25 mouse cellular contexts compared by ENCODE assay signal in genomic region chr1:91612912-91613311, GRCm38 (mm10).
A peak's percentile ranks its signal among the peaks of the same experiment; 100 is the strongest.
DNase-seq lines count a peak whose midpoint lies in the region; ATAC-seq and TF ChIP-seq lines count a peak whose summit lies in the region.
"Had no signal": no experiment of that assay in that cellular context is flagged by ENCODE, and none has a peak within 500 bp of the region (broad histone marks: within the 10 kb centered on the region; RNA-seq: fewer than 3 reads in every experiment).

No protein-coding gene starts in this region.

- in situ Hi-C loops in Patski (cut with MboI; ENCODE audit: low pct_unique_long_range_greater_than_20kb), result no loop called here

- peak overlapping the region; percentile 9; the same call in 1 of the 2 replicates for H3K27ac ChIP-seq in stomach, embryonic 16.5 days (ENCODE audit: low read length)
- no peak overlapping the region for H3K27ac ChIP-seq in forebrain, embryonic 16.5 days (ENCODE audit: low read length)
- H3K27ac ChIP-seq in liver, embryonic 11.5 days (ENCODE audit: low read depth, low read length), result no peak overlapping the region
- H3K27ac ChIP-seq: embryonic facial prominence, embryonic 15.5 days; forebrain, embryonic 10.5 days; gastrocnemius, adult 2 months; hindbrain, embryonic 12.5 days; left cerebral cortex, adult 2 months had no signal

- POLR2A ChIA-PET in Patski (lab: Charles Lee), result interaction anchor here (0.6 kb wide), 1 partner anchor 427 kb away, joined by 7 read pairs; no protein-coding TSS in a partner anchor

- no peaks in the 10 kb centered on the region for H3K27me3 ChIP-seq in Patski
- no peaks in the 10 kb centered on the region for H3K27me3 ChIP-seq in stomach, embryonic 16.5 days (ENCODE audit: control insufficient read depth, insufficient read depth, low read length)
- H3K27me3 ChIP-seq in forebrain, embryonic 16.5 days (replicated peaks; ENCODE audit: control insufficient read depth, insufficient read depth, low read length), result no peaks in the 10 kb centered on the region
- H3K27me3 ChIP-seq in liver, embryonic 11.5 days (replicated peaks; ENCODE audit: control insufficient read depth, insufficient read depth, low read length), result no peaks in the 10 kb centered on the region; the same call in 1 of the 2 replicates
- H3K27me3 ChIP-seq: embryonic facial prominence, embryonic 15.5 days; hindbrain, embryonic 12.5 days had no signal

- H3K4me1 ChIP-seq in stomach, embryonic 16.5 days (ENCODE audit: control insufficient read depth, insufficient read depth, low read length), result peaks cover 13% of the 10 kb centered on the region; the same call in 1 of the 2 replicates
- H3K4me1 ChIP-seq in forebrain, embryonic 16.5 days (replicated peaks; ENCODE audit: control insufficient read depth, insufficient read depth, low read length), result no peaks in the 10 kb centered on the region
- no peaks in the 10 kb centered on the region for H3K4me1 ChIP-seq in liver, embryonic 11.5 days (replicated peaks; ENCODE audit: control insufficient read depth, insufficient read depth, low read length)
- H3K4me1 ChIP-seq: hindbrain, embryonic 12.5 days; megakaryocyte, embryonic 14.5 days had no signal

- CTCF ChIA-PET in Patski (lab: Charles Lee), result no interaction called here

- TF ChIP-seq CTCF in Patski (IDR thresholded peaks at IDR 0.05), result no peak

- H3K4me2 ChIP-seq in stomach, embryonic 16.5 days (ENCODE audit: low read depth, low read length), result no peak overlapping the region
- H3K4me2 ChIP-seq in forebrain, embryonic 16.5 days (ENCODE audit: low read length), result no peak overlapping the region
- no peak overlapping the region for H3K4me2 ChIP-seq in liver, embryonic 11.5 days
- H3K4me2 ChIP-seq: embryonic facial prominence, embryonic 15.5 days; heart, embryonic 11.5 days; hindbrain, embryonic 12.5 days had no signal

- no peak overlapping the region for H3K4me3 ChIP-seq in stomach, embryonic 16.5 days (replicated peaks; ENCODE audit: low read length)
- no peak overlapping the region for H3K4me3 ChIP-seq in forebrain, embryonic 16.5 days (replicated peaks; ENCODE audit: low read length)
- H3K4me3 ChIP-seq in liver, embryonic 11.5 days (ENCODE audit: low read depth, low read length), result no peak overlapping the region
- H3K4me3 ChIP-seq: embryonic facial prominence, embryonic 15.5 days; forebrain, embryonic 10.5 days; gastrocnemius, adult 2 months; hindbrain, embryonic 12.5 days; left cerebral cortex, adult 2 months; megakaryocyte, embryonic 14.5 days; myocyte had no signal

- DNase-seq in lung, postnatal 36 days, result peak; percentile 10
- DNase-seq in lung, postnatal 4 days, result no peak
- DNase-seq in 416B (ENCODE audit: low read depth), result peak; percentile 5
- DNase-seq in Patski (ENCODE audit: low read depth, low spot score), result peak; percentile 39
- DNase-seq in liver, embryonic 11.5 days (ENCODE audit: low spot score), result no peak
- DNase-seq: adrenal gland, postnatal 36 days; cerebellum, adult 11-12 months; cerebellum, postnatal 25 days; gastrocnemius, adult 2 months; heart, postnatal 10 days; kidney, adult 8-10 months; kidney, postnatal 36 days; layer of hippocampus, adult 9-11 months; liver; liver, postnatal 0 days; midbrain, embryonic 14.5 days had no signal

- H3K9me3 ChIP-seq in stomach, embryonic 16.5 days (replicated peaks; ENCODE audit: control insufficient read depth, low read length), result no peaks in the 10 kb centered on the region
- no peaks in the 10 kb centered on the region for H3K9me3 ChIP-seq in forebrain, embryonic 16.5 days (ENCODE audit: control insufficient read depth, low read length)
- no peaks in the 10 kb centered on the region for H3K9me3 ChIP-seq in liver, embryonic 11.5 days (ENCODE audit: control insufficient read depth, low read length)
- H3K9me3 ChIP-seq: embryonic facial prominence, embryonic 15.5 days; forebrain, embryonic 10.5 days; hindbrain, embryonic 12.5 days; megakaryocyte, embryonic 14.5 days had no signal

- no peaks in the 10 kb centered on the region for H3K36me3 ChIP-seq in stomach, embryonic 16.5 days (ENCODE audit: control insufficient read depth, insufficient read depth, low read length)
- no peaks in the 10 kb centered on the region for H3K36me3 ChIP-seq in forebrain, embryonic 16.5 days (ENCODE audit: control insufficient read depth, insufficient read depth)
- H3K36me3 ChIP-seq in liver, embryonic 11.5 days (ENCODE audit: control insufficient read depth, insufficient read depth, low read length), result no peaks in the 10 kb centered on the region
- H3K36me3 ChIP-seq: embryonic facial prominence, embryonic 15.5 days; forebrain, embryonic 10.5 days; hindbrain, embryonic 12.5 days had no signal

- no peak overlapping the region for H3K9ac ChIP-seq in stomach, embryonic 16.5 days (ENCODE audit: low read length)
- no peak overlapping the region for H3K9ac ChIP-seq in forebrain, embryonic 16.5 days (replicated peaks; ENCODE audit: low read depth, low read length)
- H3K9ac ChIP-seq in liver, embryonic 11.5 days (ENCODE audit: low read depth, low read length), result no peak overlapping the region
- H3K9ac ChIP-seq: embryonic facial prominence, embryonic 15.5 days; hindbrain, embryonic 12.5 days; liver, postnatal 0 days had no signal

- WGBS in stomach, embryonic 16.5 days, result 53% methylated on average over 3 of the region's 3 CpGs
- WGBS in forebrain, embryonic 16.5 days, result 71% methylated on average over 3 of the region's 3 CpGs
- WGBS in liver, embryonic 11.5 days, result 59% methylated on average over 3 of the region's 3 CpGs

- ATAC-seq in Patski, result no peak
- ATAC-seq in stomach, embryonic 16.5 days (ENCODE audit: insufficient read depth, low FRiP score), result peak; percentile 56; the same call in 1 of the 2 replicates
- ATAC-seq in forebrain, embryonic 16.5 days, result no peak
- no peak for ATAC-seq in liver, embryonic 11.5 days (replicated peaks; ENCODE audit: low FRiP score)
- ATAC-seq: liver, postnatal 0 days had no signal

Comparison
In these comparisons a context has a peak if more than half of its experiments do, and no peak if none do; other contexts are left out.
1. DNase-seq: peak in lung, postnatal 36 days (single experiment), 416B (single experiment) and Patski (single experiment); none in lung, postnatal 4 days (0 of 2) and liver, embryonic 11.5 days (single experiment).